Mouse (Mus musculus) small intestine, adult 2 months (tissue): Measurements from ENCODE around the gene Nudt5. TPM values are rescaled to one million over a fixed set of nuclear protein-coding genes. Genes with fewer than 3 reads are reported as not detected.
A peak's percentile ranks its signal among the peaks of the same experiment; 100 is the strongest.

Experiments used
- H3K27ac ChIP-seq: fragments of 200-500 bp; 2 replicates; pipeline ENCODE4 v1.5.1; 2012; ENCODE audit warnings: low read depth, low read length, control low read depth, inconsistent platforms; ENCODE audit not compliant: insufficient read depth
- H3K27me3 ChIP-seq: fragments of 200-500 bp; 2 replicates; pipeline ENCODE4 v1.6.1; 2012; ENCODE audit warnings: mild to moderate bottlenecking, moderate library complexity, low read length, inconsistent platforms; ENCODE audit not compliant: control insufficient read depth, insufficient read depth
- H3K36me3 ChIP-seq: fragments of 200-500 bp; 2 replicates; pipeline ENCODE4 v1.6.1; 2012; ENCODE audit warnings: mild to moderate bottlenecking, low read length, control low read depth, inconsistent platforms; ENCODE audit not compliant: control insufficient read depth, insufficient read depth
- H3K4me1 ChIP-seq: fragments of 200-500 bp; 2 replicates; pipeline ENCODE4 v1.6.1; 2012; ENCODE audit warnings: low read length, inconsistent platforms, mixed read lengths; ENCODE audit not compliant: control insufficient read depth, insufficient read depth, insufficient read length
- H3K4me3 ChIP-seq: fragments of 200-500 bp; 2 replicates; pipeline ENCODE4 v1.5.1; 2012; ENCODE audit warnings: low read depth, mild to moderate bottlenecking, control low read depth, inconsistent platforms, low read length, moderate library complexity
- CTCF ChIP-seq: fragments of 200-500 bp; IDR thresholded peaks from 2 replicates; pipeline ENCODE4 v1.5.1; 2012; ENCODE audit warnings: low read depth, mild to moderate bottlenecking, control low read depth, inconsistent platforms, low read length, moderate library complexity, mixed read lengths; ENCODE audit not compliant: insufficient replicate concordance, insufficient read length; ENCODE audit errors: extremely low read depth
- POLR2A ChIP-seq: fragments of 200-500 bp; IDR thresholded peaks from 2 replicates; pipeline ENCODE4 v1.6.1; 2012; ENCODE audit warnings: low read depth, mild to moderate bottlenecking, control low read depth, inconsistent platforms, low read length, moderate library complexity
- WGBS: fragments of 180-500 bp; shearing (Covaris S2); methylation state at CpG from one replicate; pipeline ENCODE4 v1.1.7; 2018; 5-methylcytosine and 5-hydroxymethylcytosine counted together
- polyA plus RNA-seq: library from polyadenylated mRNA; depleted of rRNA; stranded (reverse); fragments of >200 nt; gene quantifications from 2 replicates; pipeline ENCODE4 v1.2.3, GENCODE M21; 2012

Gene Nudt5
- polyA plus RNA-seq, 1 experiment: 9.4 TPM

- TF ChIP-seq POLR2A: no peak
- TF ChIP-seq CTCF: no peak
- Histone ChIP-seq H3K4me3 (no peak overlapping the region), H3K27me3 (no peaks in the 10 kb centered on the region), H3K36me3 (peaks cover 47% of the 10 kb centered on the region), H3K27ac (no peak overlapping the region), H3K4me1 (no peaks in the 10 kb centered on the region)
- WGBS: 90% methylated on average over 5 of the region's 5 CpGs
Observed at GRCm38 (mm10) chr2:5869746-5870145, 24.9 kb downstream of the Nudt5 start.

GRCm38 (mm10) chr2:5877446-5877845, 32.6 kb downstream of the Nudt5 start:
- Histone ChIP-seq H3K27ac (no peak overlapping the region), H3K4me3 (no peak overlapping the region), H3K36me3 (peaks cover 37% of the 10 kb centered on the region), H3K27me3 (no peaks in the 10 kb centered on the region), H3K4me1 (no peaks in the 10 kb centered on the region)
- TF ChIP-seq POLR2A: no peak
- no peak for TF ChIP-seq CTCF
- WGBS: 44% methylated on average over 3 of the region's 3 CpGs

DNA sequence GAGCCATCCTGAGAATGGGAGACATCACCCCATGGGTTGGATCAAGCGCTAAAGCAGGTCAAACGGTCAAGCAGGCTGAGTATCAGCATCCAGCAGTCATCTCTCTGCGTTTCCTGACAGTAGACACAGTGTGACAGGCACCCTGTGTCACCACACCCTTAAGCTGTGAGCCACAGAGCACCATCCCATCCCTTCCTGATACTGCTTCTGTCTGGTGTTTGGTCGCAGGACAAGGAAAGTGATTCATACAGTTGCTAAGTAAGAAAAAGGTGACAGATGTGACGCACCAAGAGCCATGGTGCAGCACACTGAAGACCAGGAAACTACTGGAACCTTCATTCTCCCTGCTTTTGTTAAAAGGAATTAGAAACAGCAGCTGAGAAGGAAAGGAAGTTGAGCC, 44.0 kb downstream of the Nudt5 start:
- H3K4me3 ChIP-seq: no peak overlapping the region
- peaks cover 41% of the 10 kb centered on the region for H3K36me3 ChIP-seq
- TF ChIP-seq POLR2A (no peak), CTCF (no peak)
- H3K27me3 ChIP-seq: no peaks in the 10 kb centered on the region
- 0 out of 2 replicates have a peak, but pooled peaks cover 1% of the 10 kb centered on the region for H3K4me1 ChIP-seq
- 83% methylated on average over 5 of the region's 5 CpGs for WGBS
- no peak overlapping the region for H3K27ac ChIP-seq

DNA sequence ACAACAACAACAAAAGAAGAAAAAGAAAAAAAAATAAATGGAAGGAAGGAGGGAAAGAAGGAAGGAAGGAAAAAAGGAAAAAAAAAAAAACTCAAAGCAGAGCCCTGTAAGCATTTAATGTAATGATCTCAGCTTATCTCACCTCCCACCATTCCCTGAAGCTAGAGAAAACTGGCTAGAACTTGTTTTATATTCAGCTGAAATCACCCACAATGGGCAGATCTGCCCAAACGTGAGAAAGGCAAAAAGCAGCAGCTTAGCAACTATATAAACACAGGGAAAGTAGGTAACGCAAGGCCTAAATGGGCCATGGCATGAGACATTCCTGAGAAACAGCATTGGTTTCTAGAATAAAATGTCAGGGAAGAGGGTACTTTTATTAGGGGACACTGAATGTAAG, 44.6 kb downstream of the Nudt5 start:
- Histone ChIP-seq H3K36me3 (peaks cover 40% of the 10 kb centered on the region), H3K27me3 (no peaks in the 10 kb centered on the region), H3K27ac (no peak overlapping the region), H3K4me1 (0 out of 2 replicates have a peak, but pooled peaks cover 1% of the 10 kb centered on the region), H3K4me3 (no peak overlapping the region)
- TF ChIP-seq POLR2A (no peak), CTCF (no peak)
- 72% methylated on average over 2 of the region's 2 CpGs for whole genome bisulfite sequencing

DNA sequence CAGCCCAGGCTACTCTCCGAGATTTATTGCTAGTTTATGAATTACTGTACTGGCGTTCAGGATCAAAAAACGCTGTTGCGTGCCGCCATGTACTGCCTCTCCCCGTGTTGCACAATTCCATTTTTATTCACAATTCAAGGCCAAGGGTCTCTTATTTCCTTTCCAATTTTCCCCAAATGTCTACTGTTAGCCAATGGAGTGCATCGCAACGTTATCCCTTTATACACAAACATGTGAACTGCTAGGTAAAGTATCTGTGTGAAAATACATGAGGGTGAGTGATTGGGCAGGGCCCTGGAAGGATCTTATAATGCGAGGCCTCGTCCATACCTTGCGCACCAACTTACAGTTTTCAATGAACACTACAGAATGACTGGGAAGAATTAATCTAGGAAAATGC, 49.5 kb downstream of the Nudt5 start:
- H3K4me1 ChIP-seq: 0 out of 2 replicates have a peak, but pooled peaks cover 1% of the 10 kb centered on the region
- TF ChIP-seq POLR2A: no peak
- TF ChIP-seq CTCF: no peak
- H3K4me3 ChIP-seq: peak overlapping the region; percentile 32; the same call in 1 of the 2 replicates
- H3K27me3 ChIP-seq: no peaks in the 10 kb centered on the region
- no peak overlapping the region for H3K27ac ChIP-seq
- WGBS: 15% methylated on average over 11 of the region's 11 CpGs
- peaks cover 12% of the 10 kb centered on the region for H3K36me3 ChIP-seq

- Histone ChIP-seq H3K4me3 (peak within 1 kb of the TSS; percentile 96), H3K27me3 (no peaks in the 10 kb centered on the region), H3K36me3 (peaks cover 9% of the 10 kb centered on the region), H3K4me1 (0 out of 2 replicates have a peak, but pooled peaks cover 1% of the 10 kb centered on the region), H3K27ac (peak within 1 kb of the TSS; percentile 77)
- under 1% methylated on average over 62 of the region's 62 CpGs for WGBS
- TF ChIP-seq CTCF (no peak), POLR2A (peak; percentile 96)
Observed at GRCm38 (mm10) chr2:5894843-5895570, 50.2 kb downstream of the Nudt5 start, which contains the start of gene Sec61a2. Gene Sec61a2 (minus strand): TSS chr2:5895432.

DNA sequence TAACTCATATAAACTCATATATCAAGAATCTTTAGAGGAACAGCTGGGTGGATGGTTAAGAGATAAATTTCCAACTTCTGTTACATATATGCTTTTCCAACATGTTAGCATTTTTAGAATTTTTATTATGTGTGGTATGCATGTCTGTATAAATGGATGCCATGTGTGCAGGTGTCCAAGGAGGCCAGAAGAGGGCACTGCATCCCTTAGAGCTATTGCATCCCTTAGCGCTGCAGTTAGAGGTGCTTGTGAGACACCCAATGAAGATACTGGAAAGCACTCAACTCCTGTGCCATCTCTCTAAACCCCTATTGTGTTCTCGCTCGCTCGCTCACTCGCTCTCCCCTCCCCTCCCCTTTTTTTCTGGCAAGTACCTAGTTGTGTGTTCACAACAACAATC, 55.3 kb downstream of the Nudt5 start:
- TF ChIP-seq POLR2A (no peak), CTCF (peak; percentile 46; the same call in 1 of the 2 replicates)

More for the DNA sequence above, 55.3 kb downstream of the Nudt5 start:
- Histone ChIP-seq H3K4me1 (no peaks in the 10 kb centered on the region), H3K27ac (no peak overlapping the region), H3K27me3 (no peaks in the 10 kb centered on the region), H3K36me3 (no peaks in the 10 kb centered on the region), H3K4me3 (no peak overlapping the region)
- WGBS: 74% methylated on average over 5 of the region's 5 CpGs
